Mouse (Mus musculus) right cerebral cortex, postnatal 36 days (tissue): ENCODE measurements at regions not wholly inside any gene's neighbourhood (a gene's known extent, or its start where the extent isn't known, plus 50 kb on each side); places are given as distances from the start of the nearest gene placed in this dataset.
A peak's percentile ranks its signal among the peaks of the same experiment; 100 is the strongest.

Experiments used
- DNase-seq, 2 experiments: peaks; one replicate each; pipeline ENCODE4 v3.0.0; 2022; ENCODE audit warnings: low spot score in 2 of 2, mixed read lengths in 1 of 2

- no peak for DNase-seq
These were observed 69.6 kb upstream of the Slc35b4 start for GRCm38 (mm10) chr6:34246512-34246911.

- no peak for DNase-seq
These were observed 66.1 kb upstream of the Slc35b4 start for GRCm38 (mm10) chr6:34243001-34243400.

GRCm38 (mm10) chr6:34242486-34242885 lies 65.6 kb upstream of the Slc35b4 start:
- DNase-seq: no peak

GRCm38 (mm10) chr6:34235132-34235531 lies 58.2 kb upstream of the Slc35b4 start:
- no peak for DNase-seq

GRCm38 (mm10) chr6:34234443-34235020 lies 57.6 kb upstream of the Slc35b4 start:
- no peak for DNase-seq

GRCm38 (mm10) chr6:34230768-34231381 lies 54.0 kb upstream of the Slc35b4 start:
- DNase-seq: peak in 1 of 2 experiments; percentile 9

GRCm38 (mm10) chr6:34227131-34227530 lies 50.2 kb upstream of the Slc35b4 start:
- DNase-seq: no peak
